Mouse (Mus musculus) embryonic facial prominence, embryonic 13.5 days (tissue): ENCODE data around the gene Rhox2g. TPM values are rescaled to one million over a fixed set of nuclear protein-coding genes. Genes with fewer than 3 reads are reported as not detected.
"Not testable (repeated sequence)": the region's sequence is repeated elsewhere in the genome, so short reads cannot be mapped to it uniquely, and the experiment has no call there.

Experiments used
- ATAC-seq: fragments of 200-750 bp; cut with Nextera tagmentation; 2 replicates; pipeline ENCODE4 v1.8.0; 2017; ENCODE audit warnings: low read depth; ENCODE audit not compliant: insufficient number of reproducible peaks, insufficient read depth, low FRiP score, low TSS enrichment
- H3K27ac ChIP-seq: fragments of 300-500 bp; sonication (generic); 2 replicates; pipeline ENCODE4 v1.5.1; 2015; ENCODE audit warnings: moderate library complexity, mild to moderate bottlenecking, inconsistent platforms
- H3K27me3 ChIP-seq: fragments of 300-500 bp; sonication (generic); 2 replicates; pipeline ENCODE4 v1.6.1; 2015; ENCODE audit warnings: mild to moderate bottlenecking, inconsistent platforms
- H3K36me3 ChIP-seq: fragments of 300-500 bp; sonication (generic); 2 replicates; pipeline ENCODE4 v1.6.1; 2015; ENCODE audit warnings: mild to moderate bottlenecking, inconsistent platforms
- H3K4me1 ChIP-seq: fragments of 300-500 bp; sonication (generic); 2 replicates; pipeline ENCODE4 v1.6.1; 2015; ENCODE audit warnings: inconsistent platforms
- H3K4me2 ChIP-seq: fragments of 300-500 bp; sonication (generic); 2 replicates; pipeline ENCODE4 v1.6.1; 2015; ENCODE audit warnings: moderate library complexity, mild to moderate bottlenecking, inconsistent platforms
- H3K4me3 ChIP-seq: fragments of 300-500 bp; sonication (generic); 2 replicates; pipeline ENCODE4 v1.5.1; 2015; ENCODE audit warnings: mild to moderate bottlenecking, inconsistent platforms
- H3K9ac ChIP-seq: fragments of 300-500 bp; sonication (generic); 2 replicates; pipeline ENCODE4 v1.6.1; 2015; ENCODE audit warnings: mild to moderate bottlenecking, inconsistent platforms
- H3K9me3 ChIP-seq: fragments of 300-500 bp; sonication (generic); 2 replicates; pipeline ENCODE4 v1.6.1; 2016; ENCODE audit warnings: inconsistent platforms
- WGBS: fragments of 180-500 bp; shearing (Covaris S2); methylation state at CpG from one replicate; pipeline ENCODE4 v1.1.7; 2015; ENCODE audit warnings: mixed read lengths; 5-methylcytosine and 5-hydroxymethylcytosine counted together
- polyA plus RNA-seq: library from polyadenylated mRNA; unstranded; fragments of >200 nt; fragmentation: Nextera tagmentation; extraction: Ambion mirVana; gene quantifications from 2 replicates; pipeline ENCODE4 v1.2.1, GENCODE M21; 2015

Rhox2g gene
- polyA plus RNA-seq: not detected in 2 replicates

DNA sequence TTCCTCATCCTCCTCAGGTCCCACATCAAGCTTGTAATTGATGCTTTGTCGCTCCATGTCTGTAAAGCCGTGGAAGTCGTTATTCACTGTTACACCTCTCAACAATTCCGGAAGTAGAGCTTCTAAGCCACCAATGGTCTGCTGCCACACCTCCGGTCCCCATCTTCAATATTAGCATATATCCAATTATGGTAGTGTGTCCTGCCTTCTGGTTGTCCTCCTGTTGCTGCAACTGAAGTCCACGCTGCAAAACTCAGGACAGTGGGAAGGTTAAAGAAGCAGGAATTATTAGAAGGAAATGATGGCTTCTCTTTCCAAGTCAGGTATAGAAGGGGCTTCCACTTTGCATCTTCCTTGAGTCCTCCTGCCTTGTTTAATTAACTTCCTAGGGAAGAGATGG lies at the start of gene Rhox2g:
TSS of gene Rhox2g (minus strand) at position 101 of the 400 bp plus-strand sequence.
- H3K36me3 ChIP-seq, ATAC-seq: not testable (repeated sequence)
- WGBS: 90% methylated on average over 6 of the region's 6 CpGs

DNA sequence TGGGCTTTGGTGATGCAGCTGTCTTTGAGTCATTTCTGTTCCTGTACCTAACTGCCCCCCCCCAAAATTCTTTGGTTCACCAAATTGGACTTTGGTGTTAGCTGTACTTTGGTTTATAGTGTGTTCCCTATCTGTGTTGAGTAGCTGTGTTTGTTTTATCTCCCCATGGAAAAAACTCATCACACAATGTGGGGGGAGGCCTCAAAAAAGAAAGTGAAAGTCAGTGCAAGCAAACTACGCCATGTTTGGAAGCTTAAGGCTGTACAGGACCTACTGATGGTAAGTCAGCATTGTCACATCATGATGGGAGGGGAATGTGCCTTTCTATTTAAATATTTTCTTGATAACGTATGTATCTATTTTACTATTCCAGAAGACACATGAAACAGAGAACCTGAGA lies 49.0 kb upstream of the Rhox2g start:
- no peaks in the 10 kb centered on the region for H3K4me1 ChIP-seq
- H3K36me3 ChIP-seq: no peaks in the 10 kb centered on the region
- H3K9ac ChIP-seq: no peak overlapping the region
- 79% methylated on average over 2 of the region's 2 CpGs for WGBS
- H3K27ac ChIP-seq: no peak overlapping the region
- ATAC-seq: no peak
- no peaks in the 10 kb centered on the region for H3K27me3 ChIP-seq
- no peak overlapping the region for H3K4me2 ChIP-seq
- H3K9me3 ChIP-seq: no peaks in the 10 kb centered on the region
- H3K4me3 ChIP-seq: no peak overlapping the region

More for the DNA sequence above, at the start of gene Rhox2g:
- H3K4me1 ChIP-seq, H3K9me3 ChIP-seq, H3K4me3 ChIP-seq, H3K9ac ChIP-seq, H3K27ac ChIP-seq, H3K4me2 ChIP-seq, H3K27me3 ChIP-seq: not testable (repeated sequence)

DNA sequence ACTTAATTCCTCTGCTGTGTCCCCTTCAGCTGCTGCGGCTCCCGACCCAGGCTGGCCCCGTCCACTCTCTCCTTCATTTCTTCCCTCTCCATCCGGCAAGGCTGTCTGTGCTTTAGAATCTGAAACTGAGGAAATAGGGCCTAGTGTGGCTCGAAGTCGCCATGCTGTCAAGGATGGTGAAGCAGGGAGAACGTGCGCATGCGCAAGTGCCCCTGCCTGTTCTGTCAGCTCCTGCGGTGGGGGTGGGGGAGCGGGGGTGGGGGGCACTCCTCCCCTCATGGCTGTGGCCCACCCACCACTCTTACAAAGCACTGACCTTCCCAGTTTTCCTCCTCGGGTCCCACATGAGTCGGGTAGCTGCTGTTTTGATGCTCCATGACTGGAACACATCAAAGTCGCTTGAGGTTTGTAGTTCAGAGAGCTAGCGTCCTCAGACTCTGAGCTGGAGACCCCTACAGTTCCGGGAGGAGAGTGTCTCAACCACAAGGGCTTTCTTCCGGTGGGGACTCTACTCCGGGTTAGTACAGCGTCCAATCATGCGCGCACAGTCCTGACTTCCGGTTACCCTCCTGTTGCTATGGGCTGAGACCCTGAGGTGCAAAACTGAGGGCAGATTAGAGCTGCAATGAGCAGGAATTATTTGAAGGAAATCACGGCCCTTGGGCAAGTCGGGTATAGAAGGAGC lies 39.9 kb upstream of the Rhox2g start:
- no peak overlapping the region for H3K27ac ChIP-seq
- 84% methylated on average over 24 of the region's 24 CpGs for WGBS

GRCm38 (mm10) chrX:37673177-37673576 lies 29.9 kb upstream of the Rhox2g start, which contains the start of gene Rhox2h:
Gene Rhox2h (minus strand): TSS chrX:37673277.
- not testable (repeated sequence) for H3K4me2 ChIP-seq, H3K9me3 ChIP-seq, H3K27ac ChIP-seq, H3K4me3 ChIP-seq, H3K4me1 ChIP-seq, H3K9ac ChIP-seq, H3K27me3 ChIP-seq, ATAC-seq, H3K36me3 ChIP-seq
- WGBS: 84% methylated on average over 8 of the region's 8 CpGs

More for the DNA sequence above, 39.9 kb upstream of the Rhox2g start:
- no peak for ATAC-seq
- H3K27me3 ChIP-seq: no peaks in the 10 kb centered on the region
- no peaks in the 10 kb centered on the region for H3K36me3 ChIP-seq
- no peak overlapping the region for H3K9ac ChIP-seq
- no peaks in the 10 kb centered on the region for H3K4me1 ChIP-seq
- no peak overlapping the region for H3K4me2 ChIP-seq
- H3K9me3 ChIP-seq: no peaks in the 10 kb centered on the region
- H3K4me3 ChIP-seq: no peak overlapping the region

DNA sequence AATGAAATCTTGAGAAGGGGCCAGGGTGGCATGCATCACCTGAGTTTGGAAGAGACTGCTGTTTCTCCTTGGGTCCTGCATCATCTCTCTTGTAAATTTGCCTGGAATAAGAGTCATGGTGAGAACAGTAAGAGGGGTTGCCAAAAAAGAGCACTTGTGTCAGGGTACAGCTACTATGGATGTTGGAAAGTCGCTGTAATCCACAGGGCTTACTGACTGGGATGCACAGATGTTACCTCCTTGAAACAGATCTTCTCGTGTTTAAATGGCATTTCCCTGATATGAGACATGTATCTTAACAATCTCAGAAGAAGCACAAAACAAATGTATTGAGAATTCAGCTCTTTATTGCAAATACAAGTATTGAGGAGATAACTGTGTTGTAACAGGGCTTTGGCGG lies 25.4 kb upstream of the Rhox2g start, which contains the start of gene Rhox3h:
TSS of gene Rhox3h (minus strand) at position 101 of the 400 bp plus-strand sequence.
- not testable (repeated sequence) for H3K4me2 ChIP-seq, ATAC-seq, H3K9ac ChIP-seq, H3K27me3 ChIP-seq, H3K4me3 ChIP-seq, H3K4me1 ChIP-seq, H3K9me3 ChIP-seq, H3K36me3 ChIP-seq, H3K27ac ChIP-seq
- WGBS: 100% methylated on average over 1 of the region's 3 CpGs

- 87% methylated on average over 18 of the region's 20 CpGs for WGBS
- not testable (repeated sequence) for H3K36me3 ChIP-seq, H3K9ac ChIP-seq, ATAC-seq, H3K4me1 ChIP-seq, H3K27me3 ChIP-seq, H3K4me3 ChIP-seq, H3K4me2 ChIP-seq, H3K27ac ChIP-seq, H3K9me3 ChIP-seq
These were observed 8.0 kb upstream of the Rhox2g start, which contains the start of gene Rhox4g for GRCm38 (mm10) chrX:37651227-37651626. Gene Rhox4g (minus strand): TSS chrX:37651327.

- 87% methylated on average over 2 of the region's 2 CpGs for WGBS
- not testable (repeated sequence) for H3K36me3 ChIP-seq, H3K9me3 ChIP-seq, H3K27me3 ChIP-seq, H3K4me2 ChIP-seq, H3K4me1 ChIP-seq, H3K4me3 ChIP-seq, H3K27ac ChIP-seq, H3K9ac ChIP-seq, ATAC-seq
These were observed 14.8 kb downstream of the Rhox2g start, which contains the start of gene Rhox3g for GRCm38 (mm10) chrX:37628512-37628911. Gene Rhox3g (minus strand): TSS chrX:37628612.

DNA sequence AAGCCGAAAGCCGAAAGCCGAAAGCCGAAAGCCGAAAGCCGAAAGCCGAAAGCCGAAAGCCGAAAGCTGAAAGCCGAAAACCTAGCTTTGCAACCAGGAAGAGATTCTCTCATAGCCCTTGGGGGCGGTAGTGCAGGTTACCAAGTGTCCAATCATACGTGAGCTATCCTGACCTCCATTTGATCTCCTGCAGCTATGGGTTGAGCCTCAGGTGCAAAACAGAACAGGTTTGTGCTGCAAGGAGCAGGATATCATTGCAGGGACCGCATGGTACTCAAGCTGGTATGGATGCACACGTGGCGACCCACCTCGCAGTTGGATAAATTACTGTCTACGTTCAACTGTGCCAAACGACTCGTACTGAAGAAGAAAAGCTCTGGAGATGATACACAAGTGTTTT lies 35.7 kb downstream of the Rhox2g start, which contains the start of gene Rhox4f:
TSS of gene Rhox4f (minus strand) at position 101 of the 400 bp plus-strand sequence.
- H3K9ac ChIP-seq, H3K4me1 ChIP-seq, ATAC-seq, H3K36me3 ChIP-seq, H3K4me2 ChIP-seq, H3K4me3 ChIP-seq, H3K27ac ChIP-seq, H3K9me3 ChIP-seq, H3K27me3 ChIP-seq: not testable (repeated sequence)
- 93% methylated on average over 17 of the region's 19 CpGs for WGBS

Other genes starting within 250 kb of the Rhox2g start
- gene Rhox2b, start 231.4 kb downstream of the Rhox2g start, polyA plus RNA-seq: not detected in 2 replicates
- gene Rhox4b, start 211.0 kb downstream of the Rhox2g start, polyA plus RNA-seq: 0.87 TPM in 1 of 2 replicates, not detected in the other
- 0.45 TPM in 1 of 2 replicates, not detected in the other for gene Rhox2c, start 189.8 kb downstream of the Rhox2g start, polyA plus RNA-seq
- not detected in 2 replicates for gene Rhox3c, start 184.9 kb downstream of the Rhox2g start, polyA plus RNA-seq
- gene Rhox4c, start 163.1 kb downstream of the Rhox2g start, polyA plus RNA-seq: not detected in 2 replicates
- gene Rhox2d, start 150.0 kb downstream of the Rhox2g start, polyA plus RNA-seq: not detected in 2 replicates
- 0.62 TPM in 1 of 2 replicates, not detected in the other for gene Rhox4d, start 129.1 kb downstream of the Rhox2g start, polyA plus RNA-seq
- gene Rhox2e, start 113.0 kb downstream of the Rhox2g start, polyA plus RNA-seq: not detected in 2 replicates
- gene Rhox3e, start 101.5 kb downstream of the Rhox2g start, polyA plus RNA-seq: not detected in 2 replicates
- 0.70 TPM in 1 of 2 replicates, not detected in the other for gene Rhox4e, start 86.1 kb downstream of the Rhox2g start, polyA plus RNA-seq
- gene Rhox2f, start 72.1 kb downstream of the Rhox2g start, polyA plus RNA-seq: not detected in 2 replicates
- not detected in 2 replicates for gene Rhox3f, start 62.5 kb downstream of the Rhox2g start, polyA plus RNA-seq
- not detected in 2 replicates for gene Rhox4f, start 35.8 kb downstream of the Rhox2g start, polyA plus RNA-seq
- not detected in 2 replicates for gene Rhox3g, start 14.9 kb downstream of the Rhox2g start, polyA plus RNA-seq
- not detected in 2 replicates for gene Rhox4g, start 7.9 kb upstream of the Rhox2g start, polyA plus RNA-seq
- not detected in 2 replicates for gene Rhox3h, start 25.3 kb upstream of the Rhox2g start, polyA plus RNA-seq
- not detected in 2 replicates for gene Rhox2h, start 29.8 kb upstream of the Rhox2g start, polyA plus RNA-seq
- gene Rhox5, start 161.4 kb upstream of the Rhox2g start, polyA plus RNA-seq: 1.8 and 1.9 TPM in 2 replicates
- not detected in 2 replicates for gene Rhox6, start 183.4 kb upstream of the Rhox2g start, polyA plus RNA-seq
- not detected in 2 replicates for gene Rhox7a, start 188.2 kb upstream of the Rhox2g start, polyA plus RNA-seq
- not detected in 2 replicates for gene Rhox8, start 235.5 kb upstream of the Rhox2g start, polyA plus RNA-seq